In the genomic region with DNA sequence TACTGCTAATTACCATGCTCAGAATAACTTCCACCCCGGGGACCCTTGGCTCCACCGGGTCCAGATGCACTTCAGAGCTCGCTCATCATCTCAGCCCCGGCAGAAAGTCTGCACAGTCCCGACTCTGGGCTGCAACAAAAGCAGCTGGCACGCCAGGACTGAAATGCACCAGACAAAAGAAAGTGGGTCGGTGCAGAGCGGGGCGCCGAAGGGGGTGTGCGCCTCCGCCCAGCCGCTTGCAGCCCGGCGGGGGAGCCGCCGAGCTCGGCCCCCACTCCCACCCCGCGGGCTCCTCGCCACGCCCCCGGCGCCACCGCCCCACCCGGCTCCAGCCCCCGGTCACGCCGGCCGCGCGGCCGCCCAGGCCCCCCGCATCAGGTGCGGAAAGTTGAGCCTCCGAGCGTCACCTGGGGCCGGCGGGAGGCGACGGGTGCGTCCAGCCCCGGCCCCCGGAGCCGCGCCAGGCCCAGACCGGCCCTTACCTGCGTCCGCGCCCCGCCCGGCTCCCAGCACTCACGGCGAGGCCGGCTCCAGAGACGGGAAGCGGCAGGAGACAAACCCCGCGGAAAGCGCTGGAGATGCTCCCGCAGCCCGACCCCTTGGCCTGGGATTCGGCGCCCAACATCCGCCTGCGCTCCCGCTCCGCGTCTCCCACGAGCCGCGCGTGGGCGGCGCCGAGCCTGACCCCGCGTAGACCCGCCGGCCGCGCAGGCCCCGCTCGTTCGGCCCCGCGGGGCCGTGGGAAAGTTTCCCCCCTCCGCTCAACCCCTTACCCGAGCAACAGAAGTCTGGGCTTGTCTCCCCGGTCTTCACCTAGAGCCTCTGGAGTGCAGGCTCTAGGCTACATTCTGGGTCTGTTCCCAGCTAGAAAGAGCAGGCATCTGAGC, we compare ENCODE assay signal across 8 mouse cellular contexts. TPM values are rescaled to one million over a fixed set of nuclear protein-coding genes. Genes with fewer than 3 reads are reported as not detected.
DNase-seq lines count a peak whose midpoint lies in the region.

No protein-coding gene starts in this region.

- intact Hi-C loops in left cerebral cortex, postnatal 10 days (cut with DNase I): no loop called here

- peak; percentile 60 for DNase-seq in adrenal gland, adult 2 months
- DNase-seq in cerebellum, postnatal 10 days: peak; percentile 72 to 75
- DNase-seq in frontal cortex, postnatal 10 days (ENCODE audit: low spot score in 2 of 2): peak; percentile 23 to 54
- DNase-seq in induced T-regulatory cell, adult 2 months (ENCODE audit: low read depth): peak; percentile 4
- DNase-seq in left cerebral cortex, postnatal 10 days (ENCODE audit: extremely low spot score in 1 of 2, low spot score in 2 of 2): peak; percentile 44 to 69
- DNase-seq in lung, postnatal 4 days: peak; percentile 65 to 70
- DNase-seq in right cerebral cortex, adult 2 months (ENCODE audit: low spot score in 2 of 2): peak; percentile 56 to 60
- no peak for DNase-seq in natural killer cell, adult 2 months (ENCODE audit: low spot score in 2 of 2)

RNA-seq across cellular contexts. Expression of a gene that starts 0.6 kb away (rescaled TPM):
- total RNA-seq in adrenal gland, adult 2 months (2021): 10 to 100 TPM in 1 of 2 experiments, 1 to 10 TPM in 1; 5.2 to 17.6 TPM
- polyA plus RNA-seq in adrenal gland, adult 2 months (2012; rRNA removed): 0.45 and 0.71 TPM in 2 replicates
- total RNA-seq in left cerebral cortex, postnatal 10 days (2021): 10 to 100 TPM; 27.2 to 28.2 TPM

Comparison
In these comparisons a context has a peak if more than half of its experiments do, and no peak if none do; other contexts are left out.
1. DNase-seq: peak in adrenal gland, adult 2 months (single experiment), cerebellum, postnatal 10 days (2 of 2), frontal cortex, postnatal 10 days (2 of 2), induced T-regulatory cell, adult 2 months (single experiment), left cerebral cortex, postnatal 10 days (2 of 2), lung, postnatal 4 days (2 of 2) and right cerebral cortex, adult 2 months (2 of 2); none in natural killer cell, adult 2 months (0 of 2).